Mouse (Mus musculus) intestine, embryonic 15.5 days (tissue): ENCODE data around the gene Art3. TPM values are rescaled to one million over a fixed set of nuclear protein-coding genes. Genes with fewer than 3 reads are reported as not detected.

ENCODE experiments used
- ATAC-seq: fragments of 200-750 bp; cut with Nextera tagmentation; 2 replicates; pipeline ENCODE4 v1.8.0; 2017; ENCODE audit warnings: moderate TSS enrichment, moderate library complexity
- H3K27ac ChIP-seq: fragments of 300-500 bp; sonication (generic); 2 replicates; pipeline ENCODE4 v1.5.1; 2015; ENCODE audit warnings: mild to moderate bottlenecking, inconsistent platforms
- H3K27me3 ChIP-seq: fragments of 300-500 bp; sonication (generic); replicated peaks from 2 replicates; pipeline ENCODE4 v1.6.1; 2015; ENCODE audit warnings: inconsistent platforms
- H3K36me3 ChIP-seq: fragments of 300-500 bp; sonication (generic); 2 replicates; pipeline ENCODE4 v1.6.1; 2015; ENCODE audit warnings: inconsistent platforms
- H3K4me1 ChIP-seq: fragments of 300-500 bp; sonication (generic); replicated peaks from 2 replicates; pipeline ENCODE4 v1.6.1; 2015; ENCODE audit warnings: inconsistent platforms
- H3K4me2 ChIP-seq: fragments of 300-500 bp; sonication (generic); replicated peaks from 2 replicates; pipeline ENCODE4 v1.6.1; 2015; ENCODE audit warnings: mild to moderate bottlenecking, inconsistent platforms
- H3K4me3 ChIP-seq: fragments of 300-500 bp; sonication (generic); replicated peaks from 2 replicates; pipeline ENCODE4 v1.5.1; 2015; ENCODE audit warnings: inconsistent platforms
- H3K9ac ChIP-seq: fragments of 300-500 bp; sonication (generic); 2 replicates; pipeline ENCODE4 v1.6.1; 2015; ENCODE audit warnings: inconsistent platforms
- H3K9me3 ChIP-seq: fragments of 300-500 bp; sonication (generic); 2 replicates; pipeline ENCODE4 v1.6.1; 2016; ENCODE audit warnings: inconsistent platforms
- WGBS: fragments of 180-500 bp; shearing (Covaris S2); methylation state at CpG from one replicate; pipeline ENCODE4 v1.1.7; 2015; 5-methylcytosine and 5-hydroxymethylcytosine counted together
- polyA plus RNA-seq: library from polyadenylated mRNA; unstranded; fragments of >200 nt; fragmentation: Nextera tagmentation; extraction: Ambion mirVana; gene quantifications from 2 replicates; pipeline ENCODE4 v1.2.1, GENCODE M21; 2015

Art3 gene
- polyA plus RNA-seq, 1 experiment from 2014 or later: 3.7 TPM

- no peak overlapping the region for H3K4me3 ChIP-seq
- 80% methylated on average over 7 of the region's 7 CpGs for WGBS
These were observed 13.5 kb upstream of the Art3 start for GRCm38 (mm10) chr5:92318119-92318518.

GRCm38 (mm10) chr5:92318596-92318995 is 13.0 kb upstream of the Art3 start:
- no peak for ATAC-seq
- Histone ChIP-seq H3K4me1 (no peaks in the 10 kb centered on the region), H3K9me3 (no peaks in the 10 kb centered on the region), H3K9ac (no peak overlapping the region), H3K27ac (no peak overlapping the region), H3K27me3 (no peaks in the 10 kb centered on the region), H3K4me3 (no peak overlapping the region), H3K4me2 (no peak overlapping the region), H3K36me3 (no peaks in the 10 kb centered on the region)
- 79% methylated on average over 14 of the region's 14 CpGs for WGBS

More at GRCm38 (mm10) chr5:92318119-92318518, 13.5 kb upstream of the Art3 start:
- Histone ChIP-seq H3K9me3 (no peaks in the 10 kb centered on the region), H3K27me3 (no peaks in the 10 kb centered on the region), H3K4me2 (no peak overlapping the region), H3K4me1 (no peaks in the 10 kb centered on the region), H3K27ac (no peak overlapping the region), H3K9ac (no peak overlapping the region), H3K36me3 (no peaks in the 10 kb centered on the region)
- no peak for ATAC-seq

GRCm38 (mm10) chr5:92321631-92322400 is 9.8 kb upstream of the Art3 start:
- no peaks in the 10 kb centered on the region for H3K36me3 ChIP-seq
- H3K4me1 ChIP-seq: 0 out of 2 replicates have a peak, but pooled peaks cover 4% of the 10 kb centered on the region
- 36% methylated on average over 8 of the region's 8 CpGs for WGBS
- H3K9me3 ChIP-seq: no peaks in the 10 kb centered on the region
- no peak overlapping the region for H3K27ac ChIP-seq
- H3K4me3 ChIP-seq: no peak overlapping the region
- H3K27me3 ChIP-seq: no peaks in the 10 kb centered on the region
- H3K4me2 ChIP-seq: no peak overlapping the region
- no peak overlapping the region for H3K9ac ChIP-seq
- ATAC-seq: no peak

- ATAC-seq: no peak
These were observed 9.0 kb upstream of the Art3 start for GRCm38 (mm10) chr5:92322612-92323011.

DNA sequence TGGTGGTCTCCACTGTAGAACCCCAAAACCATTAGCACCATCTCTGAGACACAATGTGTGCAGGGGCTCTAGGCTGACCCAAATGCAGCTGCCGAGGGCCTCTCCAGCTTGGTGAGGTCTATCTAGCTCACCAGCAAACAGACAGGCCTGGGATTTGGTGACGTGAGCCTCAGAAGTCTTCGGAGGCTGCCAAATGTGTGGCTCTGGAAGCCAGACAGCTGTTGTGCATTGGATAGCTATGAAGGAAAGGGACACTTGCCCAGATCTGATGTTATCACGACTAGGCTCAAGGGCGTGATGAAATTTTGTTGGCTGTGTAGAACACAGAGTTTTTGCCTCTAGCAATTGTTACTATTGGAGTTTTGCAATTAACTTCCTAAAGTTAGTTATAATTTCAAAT is 8.4 kb upstream of the Art3 start:
- no peak for ATAC-seq
- 0 out of 2 replicates have a peak, but pooled peaks cover 4% of the 10 kb centered on the region for H3K4me1 ChIP-seq
- no peak overlapping the region for H3K27ac ChIP-seq
- H3K4me3 ChIP-seq: no peak overlapping the region
- WGBS: 64% methylated on average over 5 of the region's 5 CpGs
- H3K27me3 ChIP-seq: no peaks in the 10 kb centered on the region
- H3K4me2 ChIP-seq: no peak overlapping the region
- no peaks in the 10 kb centered on the region for H3K9me3 ChIP-seq
- H3K36me3 ChIP-seq: no peaks in the 10 kb centered on the region
- H3K9ac ChIP-seq: no peak overlapping the region

More at GRCm38 (mm10) chr5:92322612-92323011, 9.0 kb upstream of the Art3 start:
- Histone ChIP-seq H3K4me1 (0 out of 2 replicates have a peak, but pooled peaks cover 4% of the 10 kb centered on the region), H3K9ac (no peak overlapping the region), H3K4me3 (no peak overlapping the region), H3K27me3 (no peaks in the 10 kb centered on the region), H3K9me3 (no peaks in the 10 kb centered on the region), H3K27ac (no peak overlapping the region), H3K36me3 (no peaks in the 10 kb centered on the region), H3K4me2 (no peak overlapping the region)
- 80% methylated on average over 4 of the region's 4 CpGs for WGBS

GRCm38 (mm10) chr5:92327367-92327766 is 4.3 kb upstream of the Art3 start:
- Histone ChIP-seq H3K4me2 (no peak overlapping the region), H3K9ac (no peak overlapping the region), H3K27me3 (no peaks in the 10 kb centered on the region), H3K36me3 (no peaks in the 10 kb centered on the region), H3K4me1 (0 out of 2 replicates have a peak, but pooled peaks cover 9% of the 10 kb centered on the region), H3K27ac (no peak overlapping the region), H3K9me3 (no peaks in the 10 kb centered on the region), H3K4me3 (no peak overlapping the region)
- no peak for ATAC-seq
- 60% methylated on average over 6 of the region's 6 CpGs for WGBS

DNA sequence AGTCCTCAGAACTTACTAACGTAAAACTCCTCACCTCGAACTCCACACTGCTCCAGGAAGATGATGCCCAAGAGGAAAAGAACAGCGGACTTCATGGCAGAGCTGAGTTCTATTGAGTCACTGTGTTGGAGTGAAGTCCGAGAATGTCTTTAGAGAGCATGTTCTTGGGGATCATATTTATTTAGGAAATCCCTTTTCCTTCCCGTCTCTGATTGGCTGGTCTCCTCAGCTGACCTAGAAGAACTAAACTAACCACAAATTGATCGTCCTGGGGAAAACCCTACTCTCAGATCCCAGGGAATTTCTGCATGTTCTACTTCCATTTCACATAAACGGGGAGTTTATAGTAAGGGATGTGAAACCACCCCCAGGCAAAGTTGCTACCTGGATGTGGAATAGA is 3.7 kb upstream of the Art3 start, which contains the start of gene Cxcl9:
Cxcl9 (minus strand) TSS at position 151 of the 400 bp plus-strand sequence.
- H3K9ac ChIP-seq: no peak within 1 kb of the TSS
- no peak within 1 kb of the TSS for H3K4me3 ChIP-seq
- no peak within 1 kb of the TSS for H3K4me2 ChIP-seq
- H3K36me3 ChIP-seq: no peaks in the 10 kb centered on the region
- H3K27ac ChIP-seq: no peak within 1 kb of the TSS
- 73% methylated on average over 7 of the region's 7 CpGs for WGBS
- no peak for ATAC-seq
- H3K9me3 ChIP-seq: no peaks in the 10 kb centered on the region
- H3K27me3 ChIP-seq: no peaks in the 10 kb centered on the region
- H3K4me1 ChIP-seq: 0 out of 2 replicates have a peak, but pooled peaks cover 9% of the 10 kb centered on the region

DNA sequence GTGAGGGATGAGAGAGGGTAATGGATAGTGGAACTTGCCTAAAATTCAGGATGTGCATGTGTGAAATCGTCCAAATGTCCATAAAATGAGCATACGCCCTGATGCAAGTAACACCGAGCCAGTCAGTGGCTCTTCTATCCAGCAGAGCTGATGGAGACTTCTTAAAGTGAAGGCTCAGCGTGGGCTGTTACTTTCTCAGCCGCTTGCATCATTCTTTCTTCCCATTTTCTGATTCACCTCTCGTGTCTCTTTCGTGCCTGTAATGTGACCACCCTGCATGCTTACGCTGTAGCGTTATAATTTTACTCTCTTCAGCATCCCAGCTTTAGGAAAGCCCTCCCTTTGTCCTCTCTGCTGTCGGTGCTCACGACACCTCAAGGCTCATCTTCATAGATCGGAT is 505 bp upstream of the Art3 start:
- ATAC-seq: no peak
- Histone ChIP-seq H3K9ac (no peak overlapping the region), H3K27ac (no peak overlapping the region), H3K4me1 (0 out of 2 replicates have a peak, but pooled peaks cover 5% of the 10 kb centered on the region), H3K4me2 (no peak overlapping the region), H3K36me3 (no peaks in the 10 kb centered on the region), H3K27me3 (no peaks in the 10 kb centered on the region), H3K9me3 (no peaks in the 10 kb centered on the region), H3K4me3 (no peak overlapping the region)
- 89% methylated on average over 12 of the region's 12 CpGs for WGBS

DNA sequence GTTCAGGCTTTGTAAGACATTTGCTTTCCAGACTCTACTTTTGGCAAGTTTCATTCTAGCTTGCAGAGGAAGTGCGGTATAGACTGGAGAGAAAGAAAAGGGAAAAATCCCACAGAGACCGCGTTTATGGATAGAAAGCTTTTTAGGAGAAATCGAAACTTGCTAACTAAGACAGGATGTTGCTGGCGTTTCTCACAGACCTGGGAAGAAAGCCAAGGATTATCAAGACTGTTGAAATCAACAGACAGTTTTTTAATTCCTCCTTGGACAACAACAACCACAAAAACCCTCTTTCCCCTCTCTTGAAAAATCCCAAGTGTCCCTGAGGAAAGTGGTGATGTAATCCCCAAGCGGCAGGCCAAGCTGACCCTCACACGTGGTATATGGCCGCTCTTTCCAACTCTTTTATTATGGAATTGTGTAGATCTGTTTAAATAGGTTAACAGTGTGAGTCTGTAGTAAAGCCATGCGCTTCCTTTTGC is 773 bp downstream of the Art3 start:
- no peak overlapping the region for H3K4me3 ChIP-seq
- 0 out of 2 replicates have a peak, but pooled peaks cover 5% of the 10 kb centered on the region for H3K4me1 ChIP-seq
- H3K4me2 ChIP-seq: peak overlapping the region; percentile 25
- peak; percentile 74 for ATAC-seq
- H3K9me3 ChIP-seq: no peaks in the 10 kb centered on the region
- WGBS: 48% methylated on average over 9 of the region's 9 CpGs
- H3K27me3 ChIP-seq: no peaks in the 10 kb centered on the region
- H3K36me3 ChIP-seq: no peaks in the 10 kb centered on the region
- peak overlapping the region; percentile 84 for H3K27ac ChIP-seq
- no peak overlapping the region for H3K9ac ChIP-seq

- Histone ChIP-seq H3K9me3 (no peaks in the 10 kb centered on the region), H3K36me3 (no peaks in the 10 kb centered on the region), H3K4me3 (no peak overlapping the region), H3K9ac (no peak overlapping the region), H3K4me2 (no peak overlapping the region), H3K4me1 (0 out of 2 replicates have a peak, but pooled peaks cover 3% of the 10 kb centered on the region), H3K27ac (no peak overlapping the region), H3K27me3 (no peaks in the 10 kb centered on the region)
- ATAC-seq: no peak
- 76% methylated on average over 3 of the region's 3 CpGs for WGBS
These were observed 5.1 kb downstream of the Art3 start for GRCm38 (mm10) chr5:92336743-92337142.

DNA sequence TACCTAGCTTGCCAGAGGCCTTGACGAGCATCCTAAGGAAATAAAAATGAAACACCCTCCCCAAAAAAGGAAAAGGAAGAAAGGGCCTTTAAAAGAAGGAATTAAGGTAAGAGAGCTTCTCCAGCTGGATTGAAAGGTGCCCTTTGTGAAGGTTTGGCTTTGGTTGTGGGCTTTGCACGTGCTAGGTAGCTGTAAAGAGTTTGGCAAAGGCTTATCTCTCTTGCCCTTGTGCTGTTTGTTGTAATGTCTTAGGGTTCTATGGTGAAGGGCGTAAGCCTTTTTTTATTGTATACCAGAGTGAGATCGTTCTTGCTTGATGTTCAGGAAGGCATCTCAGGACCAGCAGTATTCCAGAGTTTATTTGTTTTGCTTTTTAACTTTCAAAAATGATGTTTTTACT is 9.0 kb downstream of the Art3 start:
- no peaks in the 10 kb centered on the region for H3K36me3 ChIP-seq
- no peak overlapping the region for H3K9ac ChIP-seq
- 79% methylated on average over 4 of the region's 4 CpGs for WGBS
- no peaks in the 10 kb centered on the region for H3K27me3 ChIP-seq
- ATAC-seq: no peak
- H3K4me3 ChIP-seq: no peak overlapping the region
- H3K4me2 ChIP-seq: no peak overlapping the region
- H3K9me3 ChIP-seq: no peaks in the 10 kb centered on the region
- no peak overlapping the region for H3K27ac ChIP-seq
- no peaks in the 10 kb centered on the region for H3K4me1 ChIP-seq

GRCm38 (mm10) chr5:92345006-92345405 is 13.4 kb downstream of the Art3 start:
- no peak overlapping the region for H3K4me3 ChIP-seq
- no peak overlapping the region for H3K9ac ChIP-seq
- no peaks in the 10 kb centered on the region for H3K36me3 ChIP-seq
- H3K4me1 ChIP-seq: peaks cover 11% of the 10 kb centered on the region; the same call in 1 of the 2 replicates
- WGBS: 82% methylated on average over 8 of the region's 8 CpGs
- no peak overlapping the region for H3K27ac ChIP-seq
- no peak for ATAC-seq
- no peak overlapping the region for H3K4me2 ChIP-seq
- no peaks in the 10 kb centered on the region for H3K27me3 ChIP-seq
- no peaks in the 10 kb centered on the region for H3K9me3 ChIP-seq
